Mouse (Mus musculus): ENCODE measurements around the gene Tmem270. TPM values are rescaled to one million over a fixed set of nuclear protein-coding genes. Genes with fewer than 3 reads are reported as not detected.

Tmem270 gene
- total and polyA plus RNA-seq, 3 experiments: not detected

GRCm38 (mm10) chr5:134897596-134897995 lies 8.9 kb downstream of the Tmem270 start:
- no peak overlapping the region for H3K27ac ChIP-seq (ENCODE audit: control insufficient read depth, low read depth, low read length)
- H3K9ac ChIP-seq (ENCODE audit: control insufficient read depth, low read depth, low read length, poor library complexity, severe bottlenecking): no peak overlapping the region
- H3K79me2 ChIP-seq (ENCODE audit: control insufficient read depth, insufficient read depth, low read length, poor library complexity): no peaks in the 10 kb centered on the region
- no peak for DNase-seq (ENCODE audit: low read depth, low spot score)
- no peaks in the 10 kb centered on the region for H3K36me3 ChIP-seq (ENCODE audit: control insufficient read depth in 1 of 2, insufficient read depth in 2 of 2, low read length in 2 of 2)
- H3K4me1 ChIP-seq (ENCODE audit: control insufficient read depth in 1 of 2, insufficient read depth in 2 of 2, low read length in 2 of 2): no peaks in the 10 kb centered on the region
- no peak overlapping the region for H3K4me3 ChIP-seq (ENCODE audit: control insufficient read depth in 1 of 2, insufficient read depth in 1 of 2, low read depth in 2 of 2, low read length in 2 of 2)
- peaks cover 2 to 7% of the 10 kb centered on the region in 2 experiments; a peak in 3 of 4 replicates for H3K27me3 ChIP-seq (ENCODE audit: control insufficient read depth in 1 of 2, insufficient read depth in 2 of 2, low read length in 2 of 2)
- no peaks in the 10 kb centered on the region for H3K9me3 ChIP-seq (replicated peaks; ENCODE audit: insufficient read depth, low read length)
- TF ChIP-seq MAX (IDR thresholded peaks at IDR 0.05; ENCODE audit: low read length): no peak
- no peak for TF ChIP-seq KAT2A (conservative IDR thresholded peaks at IDR 0.05; ENCODE audit: low read depth, low read length)
- TF ChIP-seq MEF2A (IDR thresholded peaks at IDR 0.05; ENCODE audit: extremely low read depth, insufficient replicate concordance, low read depth, low read length, poor library complexity, severe bottlenecking): no peak
- TF ChIP-seq ZNF384 (IDR thresholded peaks at IDR 0.05; ENCODE audit: low read depth, low read length): no peak
- TF ChIP-seq GATA1 (IDR thresholded peaks at IDR 0.05; ENCODE audit: low read depth, low read length): no peak
- no peak for TF ChIP-seq MAFK (IDR thresholded peaks at IDR 0.05; ENCODE audit: borderline replicate concordance, low read depth, low read length)
- TF ChIP-seq NRF1 (IDR thresholded peaks at IDR 0.05; ENCODE audit: insufficient read depth, low read depth, low read length, poor library complexity, severe bottlenecking): no peak
- TF ChIP-seq TAL1 (IDR thresholded peaks at IDR 0.05; ENCODE audit: low read length): no peak

- Histone ChIP-seq H3K36me3 (ENCODE audit: control insufficient read depth in 1 of 2, insufficient read depth in 2 of 2, low read length in 2 of 2) (no peaks in the 10 kb centered on the region), H3K4me3 (ENCODE audit: control insufficient read depth in 1 of 2, insufficient read depth in 1 of 2, low read depth in 2 of 2, low read length in 2 of 2) (no peak overlapping the region), H3K27ac (ENCODE audit: control insufficient read depth, low read depth, low read length) (no peak overlapping the region), H3K9me3 (replicated peaks; ENCODE audit: insufficient read depth, low read length) (no peaks in the 10 kb centered on the region), H3K27me3 (ENCODE audit: control insufficient read depth in 1 of 2, insufficient read depth in 2 of 2, low read length in 2 of 2) (peaks cover 2 to 7% of the 10 kb centered on the region in 2 experiments; a peak in 3 of 4 replicates), H3K79me2 (ENCODE audit: control insufficient read depth, insufficient read depth, low read length, poor library complexity) (no peaks in the 10 kb centered on the region), H3K4me1 (ENCODE audit: control insufficient read depth in 1 of 2, insufficient read depth in 2 of 2, low read length in 2 of 2) (no peaks in the 10 kb centered on the region), H3K9ac (ENCODE audit: control insufficient read depth, low read depth, low read length, poor library complexity, severe bottlenecking) (no peak overlapping the region)
- TF ChIP-seq ETS1 (IDR thresholded peaks at IDR 0.05; ENCODE audit: low read depth, low read length) (no peak), USF2 (IDR thresholded peaks at IDR 0.05; ENCODE audit: borderline replicate concordance in 1 of 2, insufficient read depth in 1 of 2, low read depth in 1 of 2, low read length in 2 of 2) (no peak), TCF12 (IDR thresholded peaks at IDR 0.05; ENCODE audit: low read depth, low read length) (no peak), RAD21 (IDR thresholded peaks at IDR 0.05; ENCODE audit: low read depth, low read length) (no peak), KAT2A (conservative IDR thresholded peaks at IDR 0.05; ENCODE audit: low read depth, low read length) (no peak), RCOR1 (IDR thresholded peaks at IDR 0.05; ENCODE audit: low read depth, low read length) (no peak), MAZ (IDR thresholded peaks at IDR 0.05; ENCODE audit: low read depth, low read length) (no peak), ZC3H11A (IDR thresholded peaks at IDR 0.05; ENCODE audit: low read depth, low read length) (no peak), ZKSCAN1 (IDR thresholded peaks at IDR 0.05; ENCODE audit: low read depth, low read length) (no peak), POLR2AphosphoS5 (IDR thresholded peaks at IDR 0.05; ENCODE audit: borderline replicate concordance, low read depth, low read length) (no peak)
- DNase-seq (ENCODE audit: low read depth, low spot score): no peak
Measured at GRCm38 (mm10) chr5:134896965-134897364, 9.6 kb downstream of the Tmem270 start.

Data from MEL (cell line).